Mouse (Mus musculus): ENCODE measurements around the gene Tmem198b.

Tmem198b gene

DNA sequence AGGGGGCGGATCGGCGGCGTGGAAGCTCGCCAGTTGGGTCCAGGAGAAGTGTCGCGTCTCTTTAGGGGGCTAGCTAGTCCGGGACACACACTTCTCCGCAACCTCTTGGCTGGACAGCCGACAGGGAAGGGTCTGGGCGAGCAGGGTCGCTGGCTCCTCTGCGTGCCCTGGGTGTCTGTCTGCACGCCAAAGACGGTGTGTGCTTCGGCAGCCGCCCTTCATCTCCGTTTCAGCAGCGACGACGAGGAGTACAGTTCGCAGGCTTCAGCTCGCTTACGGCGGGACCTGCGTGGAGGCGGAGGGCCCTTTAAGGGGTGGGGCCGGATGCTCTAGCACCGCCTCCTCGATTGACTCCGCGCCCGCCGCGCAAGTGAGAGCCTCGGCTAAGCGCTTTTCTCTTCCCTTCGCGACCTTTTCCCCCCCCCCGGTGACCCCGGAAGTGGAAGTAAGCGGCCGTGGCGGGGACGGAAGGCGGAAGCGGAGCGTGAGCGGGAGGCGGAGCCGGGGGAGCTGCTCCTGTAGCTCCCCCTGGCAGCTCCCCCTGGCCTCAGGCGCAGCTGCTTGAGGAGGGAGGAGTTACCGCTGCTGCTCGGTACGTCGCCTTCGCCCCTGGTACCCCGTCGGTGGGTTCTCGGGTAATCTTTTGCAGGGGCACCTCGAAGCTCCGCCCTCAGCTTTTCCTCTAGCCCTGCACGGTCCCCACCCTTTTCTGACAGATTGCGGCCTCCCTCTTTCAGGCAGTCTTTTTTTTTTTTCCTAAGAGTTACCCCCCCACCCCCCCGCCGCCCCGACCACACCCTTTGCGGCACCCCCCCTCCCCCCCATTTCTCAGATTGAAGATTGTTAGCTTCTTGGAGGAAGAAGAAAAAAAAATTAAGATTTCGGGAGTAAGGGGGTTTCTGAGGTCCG lies 1.2 kb upstream of the Tmem198b start:
- peak; percentile 21; the same call in 1 of the 2 replicates for TF ChIP-seq GATA4 (IDR thresholded peaks at IDR 0.05; ENCODE audit: insufficient replicate concordance, low read length)

DNA sequence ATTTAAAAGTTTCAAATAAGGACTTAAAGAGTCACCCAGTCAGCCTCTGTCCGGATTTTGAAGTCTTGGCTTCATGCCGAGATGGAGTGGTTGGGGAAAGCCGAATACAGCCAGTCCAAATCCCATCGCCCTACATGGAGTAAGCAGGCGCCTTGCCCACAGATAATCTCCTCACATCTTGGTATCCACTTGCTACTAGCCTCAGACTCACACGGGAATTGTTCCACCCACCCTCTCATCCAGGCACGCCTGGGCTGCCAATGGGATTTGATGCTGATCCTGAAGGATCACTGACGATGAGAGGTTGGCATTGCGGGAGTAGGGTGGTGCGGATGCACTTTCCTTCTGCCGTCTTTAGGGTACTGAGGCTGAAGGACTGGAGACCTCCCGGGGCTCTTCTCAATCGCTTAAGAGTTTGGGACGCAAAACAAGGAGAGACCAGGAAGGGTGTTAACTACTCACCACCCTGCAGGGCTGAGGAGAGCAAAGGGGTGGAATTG lies 349 bp downstream of the Tmem198b start, which contains the start of gene Dnajc14:
Gene Dnajc14, plus strand, starts transcription at position 292 of the 500 bp plus-strand sequence.
- no peak for TF ChIP-seq GATA4 (IDR thresholded peaks at IDR 0.05; ENCODE audit: insufficient replicate concordance, low read length)

DNA sequence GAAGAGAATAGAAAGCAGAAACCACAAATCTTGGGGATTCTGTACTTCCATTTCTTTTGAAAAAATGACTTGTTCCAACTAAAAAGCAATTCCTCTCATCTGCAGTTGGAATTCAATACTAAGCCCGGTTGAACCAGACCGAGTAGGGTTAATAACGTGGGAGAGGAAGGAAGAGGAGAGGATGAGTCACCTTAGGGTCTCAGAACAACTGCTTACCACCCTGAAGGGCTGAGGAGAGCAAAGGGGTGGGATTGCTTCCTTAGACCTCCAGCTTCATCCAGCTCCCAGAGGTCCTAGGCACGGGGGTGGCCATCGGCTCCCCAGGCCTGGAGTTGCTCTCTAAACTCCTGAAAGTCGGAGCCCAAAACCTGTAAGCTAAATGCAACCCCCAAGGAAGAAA lies 809 bp downstream of the Tmem198b start:
- no peak for TF ChIP-seq GATA4 (IDR thresholded peaks at IDR 0.05; ENCODE audit: insufficient replicate concordance, low read length)

DNA sequence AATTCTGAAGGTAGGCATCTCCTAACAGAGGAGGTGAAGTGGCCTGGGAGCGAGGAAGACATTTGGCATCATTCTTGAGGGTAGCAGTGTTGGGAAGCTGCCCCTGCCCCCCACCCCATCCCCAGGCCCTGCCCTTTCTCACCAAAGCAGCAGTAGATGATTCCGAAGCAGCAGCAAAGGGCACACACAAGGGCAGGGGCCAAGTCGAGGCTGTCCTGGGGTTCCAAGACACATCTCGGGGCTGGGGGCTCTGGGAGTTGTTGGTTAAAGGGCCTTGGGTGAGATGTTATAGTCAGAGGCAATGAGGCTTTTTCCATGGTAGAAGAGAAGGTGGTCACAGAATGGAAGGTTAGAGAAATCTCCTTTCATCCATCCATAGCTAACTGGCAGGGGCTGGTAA lies 1.2 kb downstream of the Tmem198b start:
- no peak for TF ChIP-seq GATA4 (IDR thresholded peaks at IDR 0.05; ENCODE audit: insufficient replicate concordance, low read length)

DNA sequence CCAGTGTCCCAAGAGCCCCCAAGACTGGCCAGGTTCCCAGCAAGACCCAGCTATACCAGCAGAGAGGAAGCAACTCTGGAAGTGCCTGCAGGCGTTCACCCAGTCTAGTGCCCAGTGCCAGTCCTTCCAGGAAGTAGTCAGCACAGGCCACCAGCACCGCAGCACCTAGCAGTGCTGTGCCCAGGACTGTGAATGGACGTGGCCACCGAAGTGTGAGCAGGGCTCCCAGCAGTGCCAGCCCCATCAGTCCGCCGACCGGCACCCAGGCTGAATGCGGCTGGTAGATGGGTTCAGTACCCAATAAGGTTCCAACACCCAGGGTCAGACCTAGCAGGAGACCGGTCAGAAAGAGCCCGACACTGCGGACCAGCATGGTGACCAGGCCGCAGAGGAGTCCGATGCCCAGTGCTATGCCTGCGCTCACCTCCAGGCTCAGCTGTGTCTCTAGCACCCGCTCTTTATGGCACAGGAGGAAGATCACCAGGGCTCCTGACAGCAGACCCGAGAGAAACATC lies 2.1 kb downstream of the Tmem198b start:
- no peak for TF ChIP-seq GATA4 (IDR thresholded peaks at IDR 0.05; ENCODE audit: insufficient replicate concordance, low read length)

DNA sequence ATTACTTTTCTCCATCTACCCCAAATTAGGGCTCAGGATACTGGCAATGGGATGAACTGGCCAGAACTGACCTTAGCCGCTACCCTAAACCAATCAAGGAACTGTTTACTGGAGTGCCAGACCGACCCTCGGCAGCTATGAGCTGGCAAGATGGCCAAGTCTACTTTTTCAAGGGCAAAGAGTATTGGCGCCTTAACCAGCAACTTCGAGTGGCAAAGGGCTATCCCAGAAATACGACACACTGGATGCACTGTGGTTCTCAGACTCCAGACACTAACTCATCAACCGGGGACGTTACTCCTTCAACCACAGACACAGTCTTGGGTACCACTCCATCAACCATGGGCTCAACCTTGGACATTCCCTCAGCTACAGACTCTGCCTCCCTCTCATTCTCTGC lies 5.5 kb downstream of the Tmem198b start:
- no peak for TF ChIP-seq GATA4 (IDR thresholded peaks at IDR 0.05; ENCODE audit: insufficient replicate concordance, low read length)

DNA sequence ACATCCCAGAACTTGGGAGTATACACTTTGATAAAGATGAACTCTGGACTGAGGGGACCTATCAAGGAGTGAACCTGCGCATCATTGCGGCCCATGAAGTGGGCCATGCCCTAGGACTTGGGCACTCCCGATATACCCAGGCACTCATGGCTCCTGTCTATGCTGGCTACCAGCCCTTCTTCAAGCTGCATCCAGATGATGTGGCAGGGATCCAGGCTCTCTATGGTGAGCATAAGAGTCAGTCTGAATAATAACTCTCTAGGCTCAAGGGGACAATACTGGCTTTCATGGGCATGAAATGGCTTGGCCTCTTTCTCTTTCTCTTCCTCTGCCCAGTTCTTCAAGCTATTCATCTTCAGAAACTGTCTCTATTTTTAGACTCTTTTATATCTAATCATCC lies 8.6 kb downstream of the Tmem198b start:
- TF ChIP-seq GATA4 (IDR thresholded peaks at IDR 0.05; ENCODE audit: insufficient replicate concordance, low read length), result no peak

DNA sequence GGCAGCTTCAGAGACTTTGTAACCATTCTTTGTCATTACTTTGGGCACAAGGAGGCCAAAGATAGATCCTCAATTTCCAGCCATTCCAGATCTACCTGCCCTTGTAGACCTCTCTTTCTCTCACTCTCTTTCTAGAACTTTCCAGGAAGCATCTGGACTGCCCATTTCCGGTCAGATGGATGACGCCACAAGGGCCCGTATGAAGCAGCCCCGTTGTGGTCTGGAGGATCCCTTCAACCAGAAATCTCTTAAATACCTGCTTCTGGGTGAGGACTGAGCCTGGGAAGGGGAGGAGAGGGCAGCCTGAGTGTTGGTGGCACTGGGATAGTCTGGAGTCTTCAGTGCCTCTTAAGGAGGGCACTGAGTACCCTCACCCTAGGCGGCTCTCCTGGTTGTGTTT lies 9.8 kb downstream of the Tmem198b start:
- no peak for TF ChIP-seq GATA4 (IDR thresholded peaks at IDR 0.05; ENCODE audit: insufficient replicate concordance, low read length)

DNA sequence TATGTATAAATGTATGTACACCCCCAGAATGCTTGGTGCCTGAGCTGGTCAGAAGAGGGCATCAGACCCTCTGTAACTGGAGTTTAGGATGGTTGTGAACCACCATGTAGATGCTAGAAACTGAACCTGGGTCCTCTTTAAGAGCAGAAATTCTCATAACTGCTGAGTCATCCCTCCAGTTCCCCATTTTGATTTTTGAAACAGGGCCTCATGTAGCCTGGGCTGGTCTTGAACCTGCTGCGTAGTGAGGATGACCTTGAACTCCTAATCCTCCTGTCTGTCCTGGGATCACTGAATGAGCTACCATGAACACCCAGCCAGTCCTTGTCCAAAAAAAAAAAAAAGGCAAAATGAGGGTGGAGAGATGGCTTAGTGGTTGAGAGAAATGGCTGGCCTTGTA lies 10.9 kb downstream of the Tmem198b start:
- no peak for TF ChIP-seq GATA4 (IDR thresholded peaks at IDR 0.05; ENCODE audit: insufficient replicate concordance, low read length)

DNA sequence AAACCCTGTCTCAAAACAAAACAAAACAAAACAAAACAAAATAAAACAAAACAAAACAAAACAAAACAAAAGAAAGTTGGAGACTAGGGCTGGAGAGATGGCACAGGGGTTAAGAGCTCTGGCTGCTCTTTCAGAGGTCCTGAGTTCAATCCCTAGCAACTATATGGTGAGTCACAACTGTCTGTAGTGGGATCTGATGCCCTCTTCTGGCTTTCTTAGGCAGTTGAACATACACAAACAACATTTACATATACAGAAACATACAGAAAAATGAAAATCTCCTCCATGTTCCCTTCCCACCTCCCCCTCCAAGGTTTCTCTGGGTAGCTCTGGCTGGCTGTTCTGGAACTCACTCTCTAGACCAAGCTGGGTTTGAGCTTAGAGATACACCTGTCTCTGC lies 12.1 kb downstream of the Tmem198b start:
- TF ChIP-seq GATA4 (IDR thresholded peaks at IDR 0.05; ENCODE audit: insufficient replicate concordance, low read length), result no peak

DNA sequence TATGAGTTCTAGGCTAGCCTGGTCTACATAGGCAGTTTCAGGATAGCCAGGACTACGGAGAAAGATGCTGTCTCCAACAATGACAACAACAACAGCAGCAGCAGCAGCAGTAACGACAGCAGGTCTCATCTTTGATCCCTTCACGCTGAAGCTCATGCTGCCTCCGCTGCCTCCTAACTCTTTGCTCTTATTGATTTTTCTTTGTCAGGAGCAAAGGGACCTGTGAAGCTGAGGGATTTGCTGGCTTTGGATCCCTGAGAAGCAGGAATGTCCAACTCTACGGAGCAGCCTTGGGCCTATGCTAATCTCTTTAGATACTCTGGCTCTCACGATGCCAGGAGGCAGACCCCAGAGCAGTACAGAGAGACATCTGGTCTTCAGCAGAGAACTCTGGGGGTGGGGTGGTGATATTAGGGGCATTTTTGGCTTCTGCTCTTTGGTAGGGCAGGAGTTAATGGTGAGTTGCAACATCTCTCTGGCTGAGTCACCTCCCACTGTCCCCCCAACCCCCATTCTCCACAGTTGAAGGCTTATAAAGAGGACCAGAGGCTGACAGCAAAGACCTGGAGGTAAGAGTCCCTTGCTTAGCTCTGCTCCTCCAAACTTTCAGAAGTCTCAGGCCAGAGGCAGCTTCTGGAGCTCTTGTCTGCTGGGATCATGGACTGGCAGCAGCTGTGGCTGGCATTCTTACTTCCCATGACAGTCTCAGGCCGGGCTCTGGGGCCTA lies 13.6 kb downstream of the Tmem198b start, which contains the start of gene Mmp19:
Gene Mmp19, plus strand, starts transcription at position 513 of the 727 bp plus-strand sequence.
- no peak for TF ChIP-seq GATA4 (IDR thresholded peaks at IDR 0.05; ENCODE audit: insufficient replicate concordance, low read length)

DNA sequence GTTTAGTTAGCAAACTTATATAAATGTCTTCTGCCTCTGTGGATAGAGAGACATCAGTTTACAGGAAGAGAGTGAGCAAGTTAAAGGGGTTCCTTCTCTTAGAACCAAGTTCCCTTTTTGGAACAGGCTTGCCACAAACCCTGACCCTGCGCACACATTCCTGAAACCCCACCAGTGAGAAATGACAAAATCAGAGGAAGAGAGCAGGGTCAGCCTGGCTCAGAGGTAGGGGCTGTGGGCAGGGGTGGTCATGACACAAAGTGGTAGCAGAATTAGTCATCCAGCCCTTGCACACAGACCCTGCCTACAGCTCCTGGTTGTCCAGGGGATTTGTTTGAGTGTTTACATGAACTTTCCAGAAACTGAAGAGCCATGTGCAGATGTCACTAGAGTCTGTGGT lies 24.0 kb downstream of the Tmem198b start:
- TF ChIP-seq GATA4 (IDR thresholded peaks at IDR 0.05; ENCODE audit: insufficient replicate concordance, low read length), result no peak

DNA sequence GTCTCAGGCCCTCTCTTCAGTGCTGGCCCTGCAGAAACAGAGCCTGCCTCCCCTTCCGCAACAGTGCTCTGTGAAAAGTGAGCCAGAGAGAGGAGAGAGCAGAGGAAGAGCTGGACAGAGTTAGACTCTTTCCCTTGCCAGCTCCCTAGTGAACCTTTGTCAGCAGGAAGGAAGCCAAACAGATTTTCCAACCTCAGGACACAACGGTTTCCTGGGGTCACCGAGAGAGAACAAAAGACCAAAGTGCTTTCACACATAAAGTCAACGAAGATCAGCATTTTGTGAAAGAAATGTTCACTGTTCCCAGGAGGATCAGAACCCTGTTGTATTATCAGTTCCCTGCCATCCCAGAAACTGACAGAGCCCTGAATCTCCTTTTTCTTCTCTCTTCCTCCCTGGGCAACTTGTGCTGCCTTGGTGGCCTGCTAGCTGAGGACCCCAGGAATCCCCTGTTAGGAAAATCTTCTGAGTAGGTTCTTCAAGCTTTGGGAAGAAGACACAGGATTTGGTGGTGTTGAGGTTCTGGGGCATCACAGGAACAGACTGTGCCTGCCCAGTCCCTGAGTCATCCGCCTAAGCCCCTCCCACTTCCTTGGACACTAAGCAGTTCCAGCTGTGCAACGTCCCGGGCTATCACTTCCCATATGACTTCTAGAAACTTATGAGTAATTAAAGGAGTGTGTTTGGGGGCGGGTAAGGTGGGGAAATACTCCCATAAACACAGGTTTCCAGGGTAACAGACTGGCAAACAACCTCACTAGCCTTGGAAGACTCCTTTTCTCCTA lies 25.0 kb downstream of the Tmem198b start:
- no peak for TF ChIP-seq GATA4 (IDR thresholded peaks at IDR 0.05; ENCODE audit: insufficient replicate concordance, low read length)

DNA sequence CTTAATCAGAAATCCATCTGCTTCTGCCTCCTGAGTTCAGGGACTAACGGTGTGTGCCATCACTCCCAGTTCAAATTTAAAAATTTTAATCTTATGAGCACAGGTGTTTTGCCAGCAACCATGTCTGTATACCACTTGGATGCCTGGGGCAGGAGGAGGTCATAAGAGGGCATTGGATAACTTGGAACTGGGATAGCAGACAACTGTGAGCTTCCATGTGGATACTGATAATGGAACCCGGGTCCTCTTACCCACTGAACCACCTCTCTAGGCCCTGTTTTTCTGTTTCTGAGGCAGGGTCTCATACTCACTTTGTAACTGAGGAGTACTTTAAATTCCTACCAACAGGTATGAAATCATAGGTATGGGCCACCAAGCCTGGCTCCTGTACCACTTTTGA lies 25.7 kb downstream of the Tmem198b start:
- TF ChIP-seq GATA4 (IDR thresholded peaks at IDR 0.05; ENCODE audit: insufficient replicate concordance, low read length), result no peak

DNA sequence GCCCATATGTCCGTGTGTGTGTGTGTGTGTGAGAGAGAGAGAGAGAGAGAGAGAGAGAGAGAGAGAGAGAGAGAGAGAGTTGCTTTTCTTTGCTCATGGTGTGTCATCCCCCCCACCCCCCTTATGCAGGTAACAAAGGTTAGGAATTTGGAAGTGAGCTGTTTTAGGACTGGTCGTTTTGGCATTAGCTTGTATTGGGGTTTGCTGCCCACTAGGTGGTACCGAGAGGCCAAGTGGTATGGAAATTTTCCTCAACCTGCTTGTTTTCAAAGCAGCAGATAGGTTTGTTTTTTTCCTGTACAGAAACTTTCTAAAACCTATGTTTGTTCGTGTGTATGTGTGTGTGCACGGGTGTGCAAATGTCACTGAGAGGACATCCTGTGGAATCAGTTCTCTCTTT lies 30.5 kb downstream of the Tmem198b start:
- TF ChIP-seq GATA4 (IDR thresholded peaks at IDR 0.05; ENCODE audit: insufficient replicate concordance, low read length), result no peak
